Mouse (Mus musculus) stomach, embryonic 15.5 days (tissue): ENCODE data around the gene Arhgef7. TPM values are rescaled to one million over a fixed set of nuclear protein-coding genes. Genes with fewer than 3 reads are reported as not detected.

Experiments used
- ATAC-seq: fragments of 200-750 bp; cut with Nextera tagmentation; 2 replicates; pipeline ENCODE4 v1.8.0; 2017; ENCODE audit warnings: low read depth, moderate number of reproducible peaks, moderate TSS enrichment; ENCODE audit not compliant: insufficient read depth, low FRiP score
- H3K27ac ChIP-seq: fragments of 300-500 bp; sonication (generic); 2 replicates; pipeline ENCODE4 v1.5.1; 2015; ENCODE audit warnings: mild to moderate bottlenecking, inconsistent platforms
- H3K27me3 ChIP-seq: fragments of 300-500 bp; sonication (generic); replicated peaks from 2 replicates; pipeline ENCODE4 v1.6.1; 2015; ENCODE audit warnings: inconsistent platforms
- H3K36me3 ChIP-seq: fragments of 300-500 bp; sonication (generic); 2 replicates; pipeline ENCODE4 v1.6.1; 2015; ENCODE audit warnings: inconsistent platforms
- H3K4me1 ChIP-seq: fragments of 300-500 bp; sonication (generic); 2 replicates; pipeline ENCODE4 v1.6.1; 2015; ENCODE audit warnings: inconsistent platforms
- H3K4me2 ChIP-seq: fragments of 300-500 bp; sonication (generic); 2 replicates; pipeline ENCODE4 v1.6.1; 2015; ENCODE audit warnings: mild to moderate bottlenecking, inconsistent platforms
- H3K4me3 ChIP-seq: fragments of 300-500 bp; sonication (generic); replicated peaks from 2 replicates; pipeline ENCODE4 v1.5.1; 2015; ENCODE audit warnings: inconsistent platforms
- H3K9ac ChIP-seq: fragments of 300-500 bp; sonication (generic); 2 replicates; pipeline ENCODE4 v1.6.1; 2015; ENCODE audit warnings: inconsistent platforms
- H3K9me3 ChIP-seq: fragments of 300-500 bp; sonication (generic); 2 replicates; pipeline ENCODE4 v1.6.1; 2016; ENCODE audit warnings: inconsistent platforms
- WGBS: fragments of 180-500 bp; shearing (Covaris S2); methylation state at CpG from one replicate; pipeline ENCODE4 v1.1.7; 2015; 5-methylcytosine and 5-hydroxymethylcytosine counted together
- polyA plus RNA-seq: library from polyadenylated mRNA; unstranded; fragments of >200 nt; fragmentation: Nextera tagmentation; extraction: Ambion mirVana; gene quantifications from 2 replicates; pipeline ENCODE4 v1.2.1, GENCODE M21; 2015

The Arhgef7 gene
- polyA plus RNA-seq, 1 experiment from 2014 or later: 29.3 TPM

DNA sequence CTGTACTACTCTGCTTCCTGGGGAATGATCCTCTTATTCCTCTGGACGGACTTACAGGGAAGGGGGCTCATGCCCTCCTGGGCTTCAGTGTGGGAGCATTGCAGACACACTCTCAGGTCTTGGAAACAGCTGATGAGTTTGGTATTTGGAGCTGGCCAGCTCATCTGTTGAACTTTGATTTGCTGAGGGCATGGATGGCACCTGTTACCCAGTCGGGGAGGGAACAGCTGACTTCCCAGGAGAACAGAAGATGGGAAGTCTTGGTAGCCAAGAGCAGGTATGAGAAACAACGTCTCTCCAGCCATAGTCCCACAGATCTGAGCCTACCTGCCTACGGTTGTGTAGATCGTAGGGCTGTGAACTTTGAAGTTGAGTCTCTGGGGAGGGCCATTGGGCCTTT lies 44.1 kb downstream of the Arhgef7 start:
- no peaks in the 10 kb centered on the region for H3K9me3 ChIP-seq
- no peak overlapping the region for H3K27ac ChIP-seq
- H3K27me3 ChIP-seq: no peaks in the 10 kb centered on the region
- H3K4me1 ChIP-seq: peaks cover 23% of the 10 kb centered on the region
- no peak overlapping the region for H3K9ac ChIP-seq
- ATAC-seq: no peak
- 92% methylated on average over 5 of the region's 5 CpGs for WGBS
- no peaks in the 10 kb centered on the region for H3K36me3 ChIP-seq
- no peak overlapping the region for H3K4me3 ChIP-seq
- no peak overlapping the region for H3K4me2 ChIP-seq

DNA sequence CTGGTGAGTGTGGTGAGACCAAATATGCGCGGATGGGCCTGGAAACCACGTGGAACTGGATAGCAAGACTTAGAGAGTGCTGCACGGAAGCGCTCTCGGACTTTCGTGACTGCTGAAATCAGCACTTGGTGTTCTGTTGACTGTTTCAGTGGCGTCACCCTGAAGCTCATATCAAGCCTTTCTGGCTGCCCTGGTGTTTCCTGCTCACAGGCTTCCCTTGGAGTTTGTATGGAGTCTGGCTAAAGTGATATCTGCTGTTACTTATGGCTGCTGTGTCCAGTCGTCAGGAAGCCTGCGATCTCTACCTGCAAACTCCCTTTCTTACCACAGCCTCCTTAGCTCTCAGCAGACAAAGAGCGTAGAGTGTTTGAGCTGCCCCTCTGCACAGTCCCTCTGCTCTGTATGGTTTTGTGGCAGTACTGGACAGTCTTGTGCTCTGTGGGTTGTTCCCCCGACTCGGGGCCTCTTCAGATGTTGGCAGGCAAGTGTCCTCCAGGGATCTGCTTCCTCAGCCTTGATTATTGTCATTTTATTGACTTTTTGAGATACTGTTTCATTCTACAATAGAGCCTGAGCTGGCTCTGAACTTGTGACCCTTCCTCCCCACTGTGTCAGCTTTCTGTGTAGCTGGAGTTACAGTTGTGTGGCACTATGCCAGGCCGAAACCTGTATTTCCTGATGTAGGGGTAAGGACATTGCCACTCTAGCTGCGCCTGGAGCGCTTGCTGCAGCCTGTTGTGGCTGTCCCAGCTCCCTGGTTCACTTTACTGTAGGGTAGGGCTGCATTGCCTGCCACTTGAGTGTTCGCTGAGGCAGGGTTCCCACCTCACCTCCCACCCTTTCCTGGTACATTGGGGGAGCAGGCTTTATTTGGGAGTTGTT lies 46.9 kb downstream of the Arhgef7 start:
- 61% methylated on average over 17 of the region's 17 CpGs for WGBS
- Histone ChIP-seq H3K9ac (no peak overlapping the region), H3K27me3 (no peaks in the 10 kb centered on the region), H3K4me3 (no peak overlapping the region), H3K27ac (peak overlapping the region; percentile 78), H3K36me3 (no peaks in the 10 kb centered on the region), H3K4me1 (peaks cover 23% of the 10 kb centered on the region), H3K9me3 (no peaks in the 10 kb centered on the region), H3K4me2 (no peak overlapping the region; the same call in 1 of the 2 replicates)
- peak; percentile 79 for ATAC-seq

DNA sequence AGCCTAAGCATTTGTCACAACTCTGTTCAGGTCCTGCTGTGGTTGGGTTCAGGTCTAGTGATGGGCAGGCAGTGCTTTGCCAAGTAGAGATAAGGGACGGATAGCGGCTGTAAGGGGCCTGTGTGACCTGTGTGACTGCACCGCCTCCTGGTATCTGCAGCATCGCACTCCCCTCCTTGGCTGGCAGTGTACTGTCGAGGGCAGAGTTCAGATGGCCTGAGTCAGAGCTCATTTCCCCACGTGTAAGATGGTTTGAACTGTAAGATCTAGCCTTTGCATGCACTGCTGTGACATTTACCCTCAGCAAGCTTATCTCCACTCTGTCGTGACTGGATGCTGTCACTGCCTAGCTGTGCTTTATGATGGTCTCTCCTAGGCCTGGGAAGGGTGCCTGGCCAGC lies 48.4 kb downstream of the Arhgef7 start:
- 37% methylated on average over 7 of the region's 7 CpGs for WGBS
- Histone ChIP-seq H3K4me3 (no peak overlapping the region), H3K36me3 (no peaks in the 10 kb centered on the region), H3K9ac (no peak overlapping the region), H3K4me2 (no peak overlapping the region), H3K27ac (no peak overlapping the region), H3K4me1 (peaks cover 23% of the 10 kb centered on the region), H3K27me3 (no peaks in the 10 kb centered on the region), H3K9me3 (no peaks in the 10 kb centered on the region)
- no peak; the same call in 1 of the 2 replicates for ATAC-seq

DNA sequence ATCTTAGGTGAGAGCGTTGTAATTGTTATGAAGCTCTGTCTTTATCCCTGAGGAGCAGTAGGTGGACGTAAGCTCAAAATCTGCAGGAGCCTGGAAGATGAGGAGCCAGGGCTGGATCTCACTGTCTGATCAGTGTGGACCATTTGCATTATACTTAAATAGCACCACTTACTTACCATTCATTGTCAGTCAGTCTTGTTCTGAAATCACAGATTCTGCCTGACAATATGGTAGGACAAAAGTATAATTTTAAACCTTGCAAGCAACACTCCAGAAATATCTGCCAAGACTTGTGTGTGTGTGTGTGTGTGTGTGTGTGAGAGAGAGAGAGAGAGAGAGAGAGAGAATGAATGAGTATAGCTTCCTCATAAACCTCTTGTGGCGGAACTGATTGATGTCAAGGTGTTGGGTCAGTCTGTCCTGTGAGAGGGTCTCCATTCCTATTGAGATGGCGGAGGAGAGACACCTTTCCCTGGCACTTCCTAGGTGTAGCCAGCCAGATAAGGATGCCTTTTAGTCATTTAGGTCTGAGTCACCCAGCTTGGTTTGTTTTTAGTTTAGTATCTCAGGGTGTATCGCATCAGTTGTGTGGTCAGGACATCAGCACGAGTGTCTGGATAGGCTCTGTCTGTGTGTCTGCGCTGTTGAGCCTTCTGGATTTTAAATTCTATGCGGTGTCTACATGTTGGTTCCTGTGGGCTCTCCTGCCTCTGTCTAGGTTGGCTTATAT lies 49.1 kb downstream of the Arhgef7 start:
- peaks cover 23% of the 10 kb centered on the region for H3K4me1 ChIP-seq
- WGBS: 91% methylated on average over 8 of the region's 8 CpGs
- no peak for ATAC-seq
- no peak overlapping the region for H3K4me3 ChIP-seq
- H3K9ac ChIP-seq: no peak overlapping the region
- H3K36me3 ChIP-seq: no peaks in the 10 kb centered on the region
- no peaks in the 10 kb centered on the region for H3K9me3 ChIP-seq
- H3K4me2 ChIP-seq: no peak overlapping the region
- no peak overlapping the region for H3K27ac ChIP-seq
- H3K27me3 ChIP-seq: no peaks in the 10 kb centered on the region

DNA sequence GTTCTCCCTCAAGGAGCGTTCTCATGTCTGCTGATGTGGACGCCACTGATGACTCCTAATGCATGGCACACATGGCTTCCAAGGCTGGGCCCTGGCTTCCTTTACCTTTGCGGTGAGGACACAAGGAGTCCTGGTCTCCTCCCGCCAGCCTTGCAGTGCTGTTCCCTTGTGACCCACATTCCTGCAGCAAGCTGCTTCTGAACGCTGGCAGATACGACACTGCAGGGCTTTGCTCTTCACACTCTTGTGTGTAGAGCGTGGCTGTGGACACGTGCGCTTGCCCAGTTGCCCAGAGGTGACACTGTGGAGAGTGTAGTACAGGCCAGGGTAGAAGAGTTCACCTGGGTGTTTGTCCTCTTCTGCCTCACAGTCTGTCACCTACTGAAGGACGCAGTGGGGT lies 49.7 kb downstream of the Arhgef7 start:
- Histone ChIP-seq H3K9ac (no peak overlapping the region), H3K36me3 (peaks cover 4% of the 10 kb centered on the region; the same call in 1 of the 2 replicates), H3K27ac (no peak overlapping the region), H3K4me2 (no peak overlapping the region), H3K4me1 (peaks cover 23% of the 10 kb centered on the region), H3K9me3 (no peaks in the 10 kb centered on the region), H3K27me3 (no peaks in the 10 kb centered on the region), H3K4me3 (no peak overlapping the region)
- no peak for ATAC-seq
- WGBS: 69% methylated on average over 10 of the region's 10 CpGs

DNA sequence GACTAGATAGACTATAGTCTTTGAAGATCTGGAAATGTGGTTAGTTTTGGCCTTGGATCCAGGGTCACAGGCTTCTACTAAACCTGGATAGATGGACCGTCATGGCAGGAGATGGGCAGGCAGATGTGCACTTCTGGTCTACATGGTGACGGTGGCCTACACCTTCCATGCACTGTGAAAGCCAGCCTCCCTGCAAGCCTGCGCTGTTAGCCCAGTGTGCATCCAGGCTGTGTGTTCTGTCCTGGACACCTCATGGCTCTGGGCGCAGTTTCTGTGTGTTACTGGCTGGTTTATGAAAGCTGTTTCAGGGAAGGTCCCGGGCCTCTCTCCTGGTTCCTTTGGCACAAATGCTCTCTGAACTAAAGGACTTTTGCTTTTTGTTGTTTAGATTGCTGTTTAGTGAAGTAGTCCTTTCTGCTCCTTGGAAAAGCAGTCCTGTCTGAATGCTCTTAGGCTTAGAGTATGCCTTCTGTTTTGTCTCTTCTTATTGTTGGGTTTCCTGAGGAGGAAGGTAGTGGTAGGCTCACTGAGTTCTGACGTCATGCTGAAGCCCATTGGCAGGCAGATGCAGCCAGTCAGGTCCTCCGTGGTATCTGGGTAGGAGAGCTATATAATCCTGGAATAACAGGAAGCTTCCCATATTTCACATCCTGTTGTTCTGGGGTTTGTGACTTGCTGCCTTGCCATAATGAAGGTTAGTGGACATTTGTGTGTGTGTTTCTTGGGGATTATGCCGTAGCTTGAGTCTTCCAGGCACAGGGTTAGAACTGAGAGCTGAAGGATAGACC lies 51.3 kb downstream of the Arhgef7 start:
- no peaks in the 10 kb centered on the region for H3K27me3 ChIP-seq
- WGBS: 77% methylated on average over 8 of the region's 8 CpGs
- H3K4me1 ChIP-seq: peaks cover 20% of the 10 kb centered on the region
- H3K9me3 ChIP-seq: no peaks in the 10 kb centered on the region
- no peak for ATAC-seq
- no peak overlapping the region for H3K9ac ChIP-seq
- H3K36me3 ChIP-seq: peaks cover 4% of the 10 kb centered on the region; the same call in 1 of the 2 replicates
- 0 out of 2 replicates have a peak overlapping the region, but pooled peaks have one; percentile 0 for H3K4me3 ChIP-seq
- peak overlapping the region; percentile 38; the same call in 1 of the 2 replicates for H3K27ac ChIP-seq
- no peak overlapping the region for H3K4me2 ChIP-seq

DNA sequence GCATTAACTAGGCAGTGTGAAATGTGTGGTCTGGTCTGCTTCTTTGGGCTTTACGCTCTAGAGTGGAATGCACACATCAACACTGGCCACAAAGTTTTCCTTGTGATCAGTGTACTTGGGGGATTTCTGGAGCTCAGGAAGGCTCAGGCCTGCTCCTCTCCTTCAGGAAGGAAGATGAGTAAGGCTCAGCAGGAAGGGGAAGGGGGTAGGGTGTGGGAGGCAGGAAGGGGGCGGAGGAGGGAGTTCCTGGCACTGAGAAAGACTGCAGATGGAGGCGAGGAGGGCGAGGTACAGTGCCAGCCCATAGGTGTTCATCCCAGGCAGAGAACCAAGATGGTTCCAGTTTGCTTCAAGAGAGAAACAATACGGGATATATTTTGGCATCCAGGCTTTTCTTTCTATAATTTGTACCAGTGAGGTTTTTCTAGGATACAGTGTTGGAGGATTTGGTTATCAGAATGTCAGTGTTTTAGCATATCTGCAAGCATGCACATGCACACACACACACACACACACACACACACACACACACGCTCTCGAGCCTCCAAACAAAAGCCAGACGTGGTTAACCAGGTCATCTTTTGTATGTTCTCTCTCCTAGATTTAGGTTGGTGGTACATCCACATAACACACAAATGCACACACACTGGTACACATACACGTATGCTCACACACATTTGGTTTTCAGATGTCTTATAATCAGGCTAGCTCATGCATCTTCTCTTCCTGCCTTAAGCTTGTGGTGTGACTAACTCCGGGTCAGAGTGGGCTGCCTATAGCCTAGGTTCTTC lies 52.5 kb downstream of the Arhgef7 start:
- WGBS: 71% methylated on average over 10 of the region's 10 CpGs
- peak overlapping the region; percentile 38; the same call in 1 of the 2 replicates for H3K27ac ChIP-seq
- H3K4me3 ChIP-seq: peak overlapping the region; percentile 0; the same call in 1 of the 2 replicates
- H3K27me3 ChIP-seq: no peaks in the 10 kb centered on the region
- no peak overlapping the region for H3K9ac ChIP-seq
- peak overlapping the region; percentile 16; the same call in 1 of the 2 replicates for H3K4me2 ChIP-seq
- no peak for ATAC-seq
- no peaks in the 10 kb centered on the region for H3K9me3 ChIP-seq
- H3K4me1 ChIP-seq: peaks cover 8% of the 10 kb centered on the region; the same call in 1 of the 2 replicates
- H3K36me3 ChIP-seq: peaks cover 4% of the 10 kb centered on the region; the same call in 1 of the 2 replicates

DNA sequence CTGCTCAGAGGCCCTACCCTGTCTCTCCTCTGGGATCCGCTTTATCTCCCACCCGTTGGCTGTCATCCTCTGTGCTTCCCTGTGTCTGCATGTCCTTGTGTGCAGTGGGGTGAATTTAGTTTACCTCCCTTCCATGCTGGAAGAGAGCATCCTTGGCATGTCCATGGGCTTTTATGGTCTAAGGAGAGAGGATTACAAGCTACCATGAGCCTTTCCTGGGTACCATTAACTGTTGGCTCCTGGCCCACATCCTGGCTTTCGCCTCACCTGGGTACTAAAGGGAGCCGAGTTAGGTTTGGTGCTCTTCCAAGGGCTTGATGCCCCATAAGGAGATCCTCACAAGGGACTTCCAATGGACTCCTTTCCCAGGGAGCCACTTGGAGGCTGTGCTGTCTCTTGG lies 53.1 kb downstream of the Arhgef7 start:
- Histone ChIP-seq H3K4me2 (0 out of 2 replicates have a peak overlapping the region, but pooled peaks have one; percentile 16), H3K4me1 (0 out of 2 replicates have a peak, but pooled peaks cover 3% of the 10 kb centered on the region), H3K27ac (no peak overlapping the region), H3K9me3 (no peaks in the 10 kb centered on the region), H3K4me3 (peak overlapping the region; percentile 0; the same call in 1 of the 2 replicates), H3K27me3 (no peaks in the 10 kb centered on the region), H3K9ac (no peak overlapping the region), H3K36me3 (peaks cover 4% of the 10 kb centered on the region; the same call in 1 of the 2 replicates)
- 83% methylated on average over 4 of the region's 4 CpGs for WGBS
- ATAC-seq: no peak

DNA sequence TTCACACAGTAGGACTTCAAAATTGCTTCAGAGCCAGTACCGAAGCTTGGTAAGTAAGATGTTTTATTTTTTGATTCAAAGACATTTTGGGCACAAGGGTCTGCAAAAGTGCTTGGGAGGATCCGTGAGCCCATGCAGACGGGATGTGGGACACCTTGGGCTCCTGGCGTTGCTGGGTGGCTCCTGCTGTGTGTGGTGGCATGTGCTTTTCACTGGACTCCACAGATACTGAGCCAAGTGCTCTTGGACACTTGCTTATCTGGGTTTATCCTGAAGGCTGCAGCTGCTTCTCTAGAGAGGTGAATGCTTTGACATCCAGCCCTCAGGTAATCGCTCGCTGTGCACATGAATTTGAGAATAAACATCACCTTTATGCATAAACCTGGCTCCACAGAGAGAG lies 55.1 kb downstream of the Arhgef7 start:
- no peak overlapping the region for H3K27ac ChIP-seq
- no peak for ATAC-seq
- no peaks in the 10 kb centered on the region for H3K27me3 ChIP-seq
- 91% methylated on average over 6 of the region's 6 CpGs for WGBS
- no peak overlapping the region for H3K4me3 ChIP-seq
- H3K9ac ChIP-seq: no peak overlapping the region
- H3K36me3 ChIP-seq: peaks cover 4% of the 10 kb centered on the region; the same call in 1 of the 2 replicates
- no peaks in the 10 kb centered on the region for H3K4me1 ChIP-seq
- no peak overlapping the region for H3K4me2 ChIP-seq
- no peaks in the 10 kb centered on the region for H3K9me3 ChIP-seq

DNA sequence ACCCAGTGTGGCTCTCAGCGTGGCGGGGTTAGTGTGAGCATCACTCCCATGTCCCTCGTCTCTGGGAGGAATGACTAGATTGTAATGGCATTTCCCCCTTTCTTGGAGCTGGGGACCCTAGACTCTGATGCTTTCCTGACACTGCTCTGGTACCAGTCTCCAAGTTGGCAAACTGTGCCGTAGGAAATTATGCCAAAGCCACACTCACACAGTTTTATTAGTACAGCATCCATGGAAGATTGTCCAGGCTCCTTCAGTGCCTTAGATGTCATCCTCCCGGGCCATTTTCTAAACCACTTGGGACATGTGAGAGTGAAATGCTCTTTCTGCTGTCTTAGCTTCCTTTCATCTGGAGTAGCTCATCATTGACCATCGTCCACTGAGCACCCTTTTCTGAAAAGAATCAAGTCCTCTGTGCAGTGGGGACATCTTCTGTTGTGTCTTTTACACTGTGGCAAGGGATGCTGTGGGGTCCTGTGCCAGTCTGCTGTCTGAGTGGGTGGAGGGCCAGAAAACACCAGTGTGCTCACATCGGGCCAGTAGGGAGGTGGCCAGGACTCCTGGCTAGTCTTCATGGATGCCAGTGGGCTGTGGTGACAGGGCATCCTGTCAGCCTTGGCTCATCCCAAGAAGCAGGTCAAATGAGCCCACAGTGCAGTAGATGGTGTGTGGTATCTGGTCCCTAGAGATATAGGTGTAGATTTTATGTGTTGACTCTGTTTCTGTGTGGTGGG lies 56.5 kb downstream of the Arhgef7 start:
- no peak overlapping the region for H3K4me3 ChIP-seq
- ATAC-seq: no peak
- no peak overlapping the region for H3K27ac ChIP-seq
- no peaks in the 10 kb centered on the region for H3K4me1 ChIP-seq
- H3K36me3 ChIP-seq: peaks cover 4% of the 10 kb centered on the region; the same call in 1 of the 2 replicates
- H3K4me2 ChIP-seq: no peak overlapping the region
- no peak overlapping the region for H3K9ac ChIP-seq
- 84% methylated on average over 7 of the region's 7 CpGs for WGBS
- H3K9me3 ChIP-seq: no peaks in the 10 kb centered on the region
- no peaks in the 10 kb centered on the region for H3K27me3 ChIP-seq
